Mouse (Mus musculus): ENCODE measurements at regions not wholly inside any gene's neighbourhood (a gene's known extent, or its start where the extent isn't known, plus 50 kb on each side); places are given as distances from the start of the nearest gene placed in this dataset.
"Not testable (repeated sequence)": the region's sequence is repeated elsewhere in the genome, so short reads cannot be mapped to it uniquely, and the experiment has no call there.

GRCm38 (mm10) chr6:102005627-102006026, 567.3 kb downstream of the Cntn3 start:
- CTCF ChIA-PET, result no interaction called here

- CTCF ChIA-PET, result no interaction called here
These were observed 574.7 kb downstream of the Cntn3 start for GRCm38 (mm10) chr6:101998181-101998580.

- CTCF ChIA-PET, result no interaction called here
These were observed 575.3 kb downstream of the Cntn3 start for GRCm38 (mm10) chr6:101997629-101998028.

- CTCF ChIA-PET, result no interaction called here
These were observed 580.1 kb downstream of the Cntn3 start for GRCm38 (mm10) chr6:101992815-101993214.

GRCm38 (mm10) chr6:101981656-101982055, 591.2 kb downstream of the Cntn3 start:
- CTCF ChIA-PET, result no interaction called here

GRCm38 (mm10) chr6:101979213-101979612, 593.7 kb downstream of the Cntn3 start:
- CTCF ChIA-PET, result no interaction called here

GRCm38 (mm10) chr6:101964941-101965340, 587.2 kb upstream of the Pdzrn3 start:
- CTCF ChIA-PET, result no interaction called here

GRCm38 (mm10) chr6:101961476-101961875, 583.8 kb upstream of the Pdzrn3 start:
- CTCF ChIA-PET, result not testable (repeated sequence)

GRCm38 (mm10) chr6:101949681-101950080, 572.0 kb upstream of the Pdzrn3 start:
- CTCF ChIA-PET, result no interaction called here

- CTCF ChIA-PET, result no interaction called here
These were observed 571.3 kb upstream of the Pdzrn3 start for GRCm38 (mm10) chr6:101948950-101949349.

- CTCF ChIA-PET, result no interaction called here
These were observed 562.7 kb upstream of the Pdzrn3 start for GRCm38 (mm10) chr6:101940266-101940866.

- CTCF ChIA-PET, result no interaction called here
These were observed 560.8 kb upstream of the Pdzrn3 start for GRCm38 (mm10) chr6:101938393-101938985.

GRCm38 (mm10) chr6:101937467-101938392, 560.0 kb upstream of the Pdzrn3 start:
- CTCF ChIA-PET, result interaction anchor here (0.6 kb wide), 1 partner anchor 16 kb away, joined by 11 read pairs; no protein-coding TSS in a partner anchor

GRCm38 (mm10) chr6:101931768-101932167, 554.1 kb upstream of the Pdzrn3 start:
- CTCF ChIA-PET, result no interaction called here

- CTCF ChIA-PET, result interaction anchor here (0.7 kb wide), 1 partner anchor 16 kb away, joined by 11 read pairs; no protein-coding TSS in a partner anchor
These were observed 544.0 kb upstream of the Pdzrn3 start for GRCm38 (mm10) chr6:101921686-101922085.

GRCm38 (mm10) chr6:101921186-101921585, 543.5 kb upstream of the Pdzrn3 start:
- CTCF ChIA-PET, result no interaction called here

- CTCF ChIA-PET, result no interaction called here
These were observed 541.2 kb upstream of the Pdzrn3 start for GRCm38 (mm10) chr6:101918914-101919313.

GRCm38 (mm10) chr6:101905029-101905342, 527.3 kb upstream of the Pdzrn3 start:
- CTCF ChIA-PET, result no interaction called here

- CTCF ChIA-PET, result no interaction called here
These were observed 526.7 kb upstream of the Pdzrn3 start for GRCm38 (mm10) chr6:101904234-101905028.

- CTCF ChIA-PET, result no interaction called here
These were observed 524.6 kb upstream of the Pdzrn3 start for GRCm38 (mm10) chr6:101902276-101902675.

- CTCF ChIA-PET, result no interaction called here
These were observed 520.8 kb upstream of the Pdzrn3 start for GRCm38 (mm10) chr6:101898544-101898943.

GRCm38 (mm10) chr6:101890655-101891054, 513.0 kb upstream of the Pdzrn3 start:
- CTCF ChIA-PET, result no interaction called here
